Mouse (Mus musculus) left cerebral cortex, postnatal 4 days (tissue): Measurements from ENCODE around the gene Slc38a3. TPM values are rescaled to one million over a fixed set of nuclear protein-coding genes. Genes with fewer than 3 reads are reported as not detected.

Experiments
- DNase-seq: peaks from one replicate; pipeline ENCODE4 v3.0.0-alpha.2; 2022
- intact Hi-C: fragments of 180-260 bp; cut with DNase I; formaldehyde crosslinking; loops from one replicate; pipeline ENCODE4 v1.15.1; 2025
- total RNA-seq, 2 experiments: library from RNA; stranded (reverse); gene quantifications; 2 replicates each; pipeline ENCODE4 v1.2.3; 2021

The Slc38a3 gene
- total RNA-seq, 2 experiments from 2014 or later: 65.0 to 68.4 TPM

GRCm38 (mm10) chr9:107627387-107628255 lies 41.7 kb downstream of the Slc38a3 start:
- no peak for DNase-seq
- intact Hi-C loops: no loop called here

GRCm38 (mm10) chr9:107626844-107627277 lies 42.5 kb downstream of the Slc38a3 start:
- DNase-seq: peak; percentile 95
- intact Hi-C loops: no loop called here

DNA sequence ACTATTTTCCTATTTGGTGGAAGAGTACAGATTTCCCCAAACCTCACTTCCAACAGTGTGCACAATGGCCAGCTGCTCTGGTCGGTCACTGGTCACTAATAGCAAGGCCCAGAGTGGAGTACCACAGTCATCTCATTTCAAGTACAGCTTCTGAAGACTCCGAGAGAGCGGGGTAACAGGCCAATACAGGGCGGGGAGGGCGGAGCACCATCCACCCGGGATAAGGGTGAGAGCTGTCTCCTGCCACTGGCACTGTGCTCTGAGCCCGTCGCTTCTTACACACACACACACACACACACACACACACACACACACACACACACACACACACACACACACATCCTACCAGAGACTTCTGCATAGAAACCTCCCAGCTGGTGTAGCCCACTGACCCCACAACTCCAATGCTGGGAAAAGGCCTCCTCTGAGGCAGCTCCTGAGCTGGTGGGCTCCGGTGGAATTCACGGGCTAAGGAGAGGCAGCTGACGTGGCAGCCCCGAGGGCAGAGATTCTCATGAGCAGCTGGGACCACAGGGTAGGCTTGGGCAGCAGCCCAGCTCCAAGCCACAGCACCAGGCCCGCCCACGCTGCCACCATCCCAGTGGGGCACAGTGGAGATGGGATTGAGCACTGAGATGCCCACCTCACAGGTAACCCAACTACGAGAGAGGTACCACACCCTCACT lies 43.0 kb downstream of the Slc38a3 start:
- intact Hi-C loops: no loop called here
- DNase-seq: no peak

DNA sequence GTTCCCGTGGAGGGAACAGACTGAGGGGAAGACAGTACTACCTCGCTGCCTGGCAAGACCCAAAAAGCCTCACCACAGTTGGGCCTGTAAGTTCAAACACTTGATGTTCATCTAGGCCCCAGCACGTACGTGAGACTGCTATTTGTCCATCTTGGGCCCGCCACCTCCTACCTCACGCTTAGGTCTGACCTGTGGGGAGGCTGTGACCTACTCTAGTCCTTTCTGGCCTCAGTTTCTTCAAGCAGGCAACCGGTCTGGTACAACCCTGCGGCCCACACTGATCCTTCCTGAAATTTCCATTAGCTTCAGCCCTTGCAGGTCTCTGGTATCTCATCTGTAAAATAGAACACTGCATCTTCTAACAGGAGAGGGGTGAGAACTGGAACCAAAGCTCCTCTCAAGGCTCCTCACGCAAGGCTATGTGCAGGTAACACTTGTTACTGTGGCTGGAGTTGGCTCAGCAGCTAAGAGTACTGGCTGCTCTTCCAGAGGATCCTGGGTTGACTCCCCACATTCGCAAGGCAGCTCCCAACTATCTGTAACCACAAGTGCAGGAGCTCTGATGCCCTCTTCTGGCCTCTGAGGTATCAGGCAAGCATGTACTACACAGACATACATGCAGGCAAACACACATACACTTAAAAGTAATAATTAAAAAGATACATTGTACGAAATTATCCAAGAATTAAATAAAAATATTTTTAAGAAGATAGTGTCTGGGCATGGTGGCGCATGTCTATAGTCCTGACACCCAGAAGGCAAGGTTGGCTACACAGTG lies 43.8 kb downstream of the Slc38a3 start:
- intact Hi-C loops: no loop called here
- DNase-seq: no peak

DNA sequence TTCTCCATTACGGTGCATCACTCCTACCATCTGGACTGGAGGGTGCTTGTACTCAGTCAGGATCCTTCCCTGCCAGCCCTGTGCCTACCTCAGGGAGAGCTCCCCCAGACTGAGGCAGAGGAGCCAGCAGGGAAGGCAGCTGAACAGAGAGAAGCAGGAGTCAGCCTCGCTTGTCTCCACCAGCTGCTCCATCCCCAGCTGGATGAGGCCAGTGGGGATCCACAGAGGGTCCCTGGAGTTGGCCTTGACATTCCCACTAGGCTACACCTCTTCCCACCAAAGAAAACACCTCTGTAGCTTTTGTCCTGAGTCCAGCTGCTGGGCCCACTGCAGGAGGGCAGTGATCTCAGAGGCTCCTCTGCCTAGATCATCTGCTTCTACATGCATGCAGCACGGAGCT lies 44.4 kb downstream of the Slc38a3 start:
- intact Hi-C loops: no loop called here
- no peak for DNase-seq

GRCm38 (mm10) chr9:107624539-107624938 lies 44.8 kb downstream of the Slc38a3 start:
- no peak for DNase-seq
- intact Hi-C loops: no loop called here

DNA sequence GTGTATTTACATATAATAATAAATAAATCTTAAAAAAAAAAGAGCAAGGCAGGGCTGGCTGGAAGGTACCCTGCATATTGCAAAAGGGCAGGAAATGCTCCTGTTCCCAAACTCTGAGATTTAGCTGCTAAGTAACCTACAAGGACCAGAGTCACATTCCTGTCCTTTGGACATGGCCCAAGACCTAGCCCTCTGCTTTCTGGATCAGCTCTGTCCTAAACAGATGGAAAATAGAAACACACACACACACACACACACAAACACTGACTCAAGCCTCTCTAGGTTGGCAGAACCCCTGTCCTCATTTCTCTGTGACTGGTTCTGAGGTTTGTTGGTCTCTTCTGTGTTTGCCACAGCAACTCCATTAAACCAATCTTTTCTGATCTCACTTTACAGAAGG lies 48.4 kb downstream of the Slc38a3 start:
- intact Hi-C loops: no loop called here
- DNase-seq: no peak

- no peak for DNase-seq
- intact Hi-C loops: no loop called here
Observed at GRCm38 (mm10) chr9:107619546-107619879, 49.8 kb downstream of the Slc38a3 start.

GRCm38 (mm10) chr9:107618778-107619545 lies 50.4 kb downstream of the Slc38a3 start:
- DNase-seq: no peak
- intact Hi-C loops: no loop called here

GRCm38 (mm10) chr9:107618098-107618497 lies 51.2 kb downstream of the Slc38a3 start:
- intact Hi-C loops: no loop called here
- no peak for DNase-seq

DNA sequence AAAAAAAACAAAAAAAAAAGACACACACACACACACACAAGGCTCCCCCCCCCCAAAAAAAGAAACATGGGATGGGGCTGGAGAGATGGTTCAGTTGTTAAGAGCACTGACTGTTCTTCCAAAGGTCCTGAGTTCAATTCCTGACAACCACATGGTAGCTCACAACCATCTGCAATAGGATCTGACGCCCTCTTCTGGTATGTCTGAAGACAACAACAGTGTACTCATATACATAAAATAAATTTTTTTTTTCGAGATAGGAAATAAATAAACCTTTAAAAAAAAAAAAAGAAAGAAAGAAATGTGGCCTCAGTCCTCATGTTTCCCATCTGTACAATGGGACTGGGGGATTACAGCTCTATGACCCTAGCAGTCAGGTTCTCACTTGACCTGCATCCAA lies 51.9 kb downstream of the Slc38a3 start:
- no peak for DNase-seq
- intact Hi-C loops: no loop called here

DNA sequence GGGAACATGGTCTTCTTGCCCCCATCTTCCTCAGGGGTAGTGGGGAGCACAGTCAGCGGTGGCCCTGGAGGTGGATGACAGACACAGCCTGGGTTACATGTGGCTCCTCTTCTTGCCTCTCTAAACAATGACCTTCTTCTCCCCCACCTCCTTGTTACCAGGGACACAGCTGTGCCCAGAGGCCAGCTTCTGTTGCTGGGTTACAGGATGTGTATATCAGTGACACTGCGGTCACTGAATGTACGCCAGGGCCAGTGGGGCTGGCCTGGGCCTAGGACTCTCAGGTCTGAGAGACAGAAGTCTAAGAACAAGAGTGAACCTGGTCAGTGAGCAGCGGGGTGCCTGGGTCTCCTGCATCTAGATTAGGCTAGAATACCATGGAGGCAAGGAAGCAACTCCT lies 54.3 kb downstream of the Slc38a3 start:
- intact Hi-C loops: no loop called here
- DNase-seq: no peak

- no peak for DNase-seq
- intact Hi-C loops: no loop called here
Observed at GRCm38 (mm10) chr9:107612945-107613569, 56.3 kb downstream of the Slc38a3 start.

DNA sequence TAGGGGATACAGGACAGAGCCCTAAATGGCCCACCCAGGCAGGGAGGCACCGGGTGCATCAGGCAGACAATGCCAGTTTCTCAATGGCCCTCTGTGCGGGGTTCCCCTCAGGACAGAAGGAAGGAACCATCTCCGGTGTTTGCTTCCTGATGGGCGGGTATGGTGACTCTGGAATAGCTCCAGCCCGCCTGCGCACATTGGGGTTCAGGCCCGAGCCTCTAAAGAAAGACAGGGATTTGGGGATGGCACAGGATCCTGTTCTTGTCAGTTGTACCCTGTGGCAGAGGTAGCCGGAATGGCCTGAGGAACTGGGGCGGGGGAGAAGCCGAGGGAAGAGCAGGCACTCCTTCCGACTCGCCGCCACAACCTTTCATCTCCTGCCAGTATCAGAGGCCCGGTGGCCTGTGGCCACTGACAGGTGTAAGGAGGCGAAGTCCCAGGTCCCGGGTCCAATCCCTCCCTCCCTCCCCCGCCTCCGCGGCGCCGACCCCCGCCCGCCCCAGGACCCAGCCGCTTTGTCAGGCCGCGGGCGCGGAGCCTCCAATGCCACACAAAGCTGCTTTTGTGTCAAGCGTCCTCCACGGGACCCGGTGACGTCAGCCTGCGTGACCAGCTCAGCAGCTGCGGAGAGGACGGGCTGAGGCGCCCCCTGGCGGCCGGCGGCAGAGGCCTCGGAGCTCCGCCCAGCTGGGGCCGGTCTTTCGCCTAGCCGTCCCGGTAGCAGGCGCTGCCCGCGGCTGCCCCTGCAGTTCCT lies 57.0 kb downstream of the Slc38a3 start:
- intact Hi-C loops: no loop called here
- DNase-seq: peak; percentile 100

DNA sequence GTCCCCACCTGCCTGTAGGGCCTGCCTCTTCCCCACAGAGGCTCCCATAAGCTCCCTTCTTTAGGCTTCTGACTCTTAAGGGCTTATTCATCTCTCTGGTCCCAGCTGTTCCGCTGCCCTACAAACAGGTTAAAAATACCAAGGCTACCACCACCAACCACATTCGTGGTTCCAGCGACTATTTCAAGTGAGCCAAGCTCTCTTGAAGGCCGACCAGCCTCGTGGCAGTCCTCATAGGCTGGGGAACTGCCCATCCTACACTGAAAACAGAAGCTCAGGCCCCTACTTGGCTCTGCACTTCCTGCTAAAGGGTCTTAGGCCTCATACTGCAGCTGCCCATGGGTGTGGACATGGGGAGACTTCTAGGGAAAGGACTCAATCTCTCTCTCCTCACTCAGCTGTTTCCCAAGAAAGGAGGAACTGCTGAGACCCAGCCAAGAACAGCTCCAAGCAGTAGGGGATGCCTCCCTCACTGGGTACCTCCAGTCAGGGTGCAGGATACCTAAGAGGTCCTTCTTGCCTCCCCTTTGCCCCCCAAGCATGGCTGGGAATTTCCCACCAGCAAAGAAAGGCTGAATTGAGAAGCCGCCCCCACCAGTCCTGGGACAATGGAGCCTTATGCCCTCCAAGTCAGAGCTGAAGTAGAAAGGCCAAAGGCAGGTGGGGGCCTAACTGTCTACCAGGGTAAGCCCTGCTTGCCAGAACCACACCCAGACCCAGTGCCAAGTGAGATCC lies 57.7 kb downstream of the Slc38a3 start:
- intact Hi-C loops: no loop called here
- no peak for DNase-seq

GRCm38 (mm10) chr9:107609433-107609830 lies 59.9 kb downstream of the Slc38a3 start:
- intact Hi-C loops: no loop called here

GRCm38 (mm10) chr9:107608741-107609432 lies 60.4 kb downstream of the Slc38a3 start, which contains the start of gene Sema3b:
Gene Sema3b, minus strand, starts transcription at chr9:107609229.
- intact Hi-C loops: no loop called here
- DNase-seq: no peak

More at GRCm38 (mm10) chr9:107609433-107609830, 59.9 kb downstream of the Slc38a3 start:
- DNase-seq: no peak

- intact Hi-C loops: no loop called here
Observed at GRCm38 (mm10) chr9:107607653-107608245, 61.6 kb downstream of the Slc38a3 start.

More at GRCm38 (mm10) chr9:107607653-107608245, 61.6 kb downstream of the Slc38a3 start:
- DNase-seq: no peak
